Mouse (Mus musculus): Measurements from ENCODE around the gene Agpat4.

Gene Agpat4

GRCm38 (mm10) chr17:12118561-12118925 lies at the start of gene Agpat4:
Gene Agpat4 (plus strand): TSS chr17:12118704.
- ATAC-seq (ENCODE audit: low TSS enrichment), result 0 out of 2 replicates have a peak, but pooled peaks have one; percentile 18

GRCm38 (mm10) chr17:12076816-12077215 lies 41.7 kb upstream of the Agpat4 start:
- no peak for ATAC-seq (ENCODE audit: low TSS enrichment)

GRCm38 (mm10) chr17:12080656-12081495 lies 37.6 kb upstream of the Agpat4 start:
- no peak for ATAC-seq (ENCODE audit: low TSS enrichment)

- peak; percentile 93 for ATAC-seq (ENCODE audit: low TSS enrichment)
These were observed 36.3 kb upstream of the Agpat4 start for GRCm38 (mm10) chr17:12082201-12082600.

- no peak for ATAC-seq (ENCODE audit: low TSS enrichment)
These were observed 28.1 kb upstream of the Agpat4 start for GRCm38 (mm10) chr17:12090261-12090927.

GRCm38 (mm10) chr17:12092901-12093564 lies 25.5 kb upstream of the Agpat4 start:
- ATAC-seq (ENCODE audit: low TSS enrichment), result no peak

GRCm38 (mm10) chr17:12094016-12094415 lies 24.5 kb upstream of the Agpat4 start:
- no peak for ATAC-seq (ENCODE audit: low TSS enrichment)

- ATAC-seq (ENCODE audit: low TSS enrichment), result peak; percentile 59; the same call in 1 of the 2 replicates
These were observed 23.5 kb upstream of the Agpat4 start for GRCm38 (mm10) chr17:12094827-12095590.

GRCm38 (mm10) chr17:12099415-12099814 lies 19.1 kb upstream of the Agpat4 start:
- ATAC-seq (ENCODE audit: low TSS enrichment), result no peak

GRCm38 (mm10) chr17:12102326-12102725 lies 16.2 kb upstream of the Agpat4 start:
- peak; percentile 34; the same call in 1 of the 2 replicates for ATAC-seq (ENCODE audit: low TSS enrichment)

GRCm38 (mm10) chr17:12103781-12104180 lies 14.7 kb upstream of the Agpat4 start:
- no peak for ATAC-seq (ENCODE audit: low TSS enrichment)

GRCm38 (mm10) chr17:12104245-12104644 lies 14.3 kb upstream of the Agpat4 start:
- no peak for ATAC-seq (ENCODE audit: low TSS enrichment)

GRCm38 (mm10) chr17:12104690-12105089 lies 13.8 kb upstream of the Agpat4 start:
- no peak for ATAC-seq (ENCODE audit: low TSS enrichment)

- ATAC-seq (ENCODE audit: low TSS enrichment), result no peak
These were observed 12.2 kb upstream of the Agpat4 start for GRCm38 (mm10) chr17:12106255-12106654.

- ATAC-seq (ENCODE audit: low TSS enrichment), result peak; percentile 97
These were observed 4.9 kb upstream of the Agpat4 start for GRCm38 (mm10) chr17:12113626-12114025.

- no peak for ATAC-seq (ENCODE audit: low TSS enrichment)
These were observed 3.4 kb upstream of the Agpat4 start for GRCm38 (mm10) chr17:12115086-12115485.

GRCm38 (mm10) chr17:12118131-12118530 lies 373 bp upstream of the Agpat4 start:
- no peak for ATAC-seq (ENCODE audit: low TSS enrichment)

- ATAC-seq (ENCODE audit: low TSS enrichment), result peak; percentile 95
These were observed 580 bp downstream of the Agpat4 start for GRCm38 (mm10) chr17:12118926-12119641.

- peak; percentile 22; the same call in 1 of the 2 replicates for ATAC-seq (ENCODE audit: low TSS enrichment)
These were observed 1.2 kb downstream of the Agpat4 start for GRCm38 (mm10) chr17:12119675-12120074.

- ATAC-seq (ENCODE audit: low TSS enrichment), result no peak
These were observed 1.8 kb downstream of the Agpat4 start for GRCm38 (mm10) chr17:12120268-12120667.

GRCm38 (mm10) chr17:12121226-12121794 lies 2.8 kb downstream of the Agpat4 start:
- no peak for ATAC-seq (ENCODE audit: low TSS enrichment)

All from frontal cortex, adult (tissue).